Mouse (Mus musculus) thymus, postnatal 10 days (tissue): ENCODE measurements around the gene Mpv17l2.

ENCODE experiments used
- DNase-seq, 2 experiments: peaks; one replicate each; pipeline ENCODE4 v3.0.0; 2021; ENCODE audit warnings: low spot score in 2 of 2

The Mpv17l2 gene

GRCm38 (mm10) chr8:70750128-70750680 is 10.5 kb downstream of the Mpv17l2 start:
- DNase-seq, result no peak

- no peak for DNase-seq
These were observed 11.6 kb downstream of the Mpv17l2 start for GRCm38 (mm10) chr8:70749097-70749674.

DNA sequence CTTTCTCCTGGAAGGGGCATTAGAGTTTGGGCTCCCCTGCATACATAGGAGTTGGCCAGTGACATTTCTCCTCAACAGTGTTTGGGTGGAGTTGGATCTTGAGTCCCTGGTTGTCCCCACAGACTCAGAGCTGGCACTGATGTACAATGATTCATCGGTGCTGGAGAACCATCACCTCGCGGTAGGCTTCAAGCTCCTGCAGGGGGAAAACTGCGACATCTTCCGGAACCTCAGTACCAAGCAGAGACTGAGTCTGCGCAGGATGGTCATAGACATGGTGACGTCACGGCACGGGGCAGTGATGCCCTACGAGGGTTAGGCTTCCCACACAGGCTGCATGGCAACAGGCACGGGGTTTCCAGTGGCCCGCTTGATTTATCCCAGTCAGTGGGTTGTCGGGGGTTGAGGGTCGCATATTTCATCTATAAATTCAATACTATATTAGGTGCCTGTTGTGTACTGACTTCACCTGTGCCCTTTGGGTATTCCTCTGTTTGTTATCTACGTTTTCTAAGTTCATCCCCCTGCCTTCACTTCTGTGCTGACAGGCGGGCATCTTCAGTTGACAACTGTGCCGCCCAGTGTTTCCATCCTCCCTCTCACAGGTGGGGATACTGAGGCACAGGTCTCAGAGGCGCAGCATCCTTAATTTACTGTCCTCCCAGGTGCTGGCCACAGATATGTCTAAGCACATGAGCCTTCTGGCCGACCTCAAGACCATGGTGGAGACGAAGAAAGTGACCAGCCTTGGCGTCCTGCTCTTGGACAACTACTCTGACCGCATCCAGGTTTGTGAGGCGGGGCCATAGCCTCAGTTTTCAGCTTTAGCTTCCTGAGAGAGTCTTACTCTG is 12.3 kb downstream of the Mpv17l2 start:
- no peak for DNase-seq

- DNase-seq, result no peak
These were observed 13.4 kb downstream of the Mpv17l2 start for GRCm38 (mm10) chr8:70747211-70747890.

DNA sequence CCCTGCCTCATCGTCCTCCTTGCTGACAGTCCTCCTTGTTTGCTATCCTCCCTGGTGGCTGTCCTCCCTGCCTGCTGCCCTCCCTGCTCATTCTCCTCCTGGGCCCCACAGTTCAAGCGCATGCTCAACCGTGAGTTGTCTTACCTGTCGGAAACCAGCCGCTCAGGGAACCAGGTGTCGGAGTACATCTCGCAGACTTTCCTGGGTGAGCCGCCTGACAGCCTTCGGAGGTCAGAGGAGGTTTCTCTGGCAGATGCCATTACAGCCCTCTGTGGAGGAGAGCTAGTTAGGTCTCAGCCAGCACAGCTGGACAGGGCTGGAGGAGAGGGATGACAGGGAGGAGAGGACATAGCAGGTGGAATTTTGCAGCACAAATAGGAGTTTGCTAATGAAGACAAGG is 14.1 kb downstream of the Mpv17l2 start:
- DNase-seq, result no peak

DNA sequence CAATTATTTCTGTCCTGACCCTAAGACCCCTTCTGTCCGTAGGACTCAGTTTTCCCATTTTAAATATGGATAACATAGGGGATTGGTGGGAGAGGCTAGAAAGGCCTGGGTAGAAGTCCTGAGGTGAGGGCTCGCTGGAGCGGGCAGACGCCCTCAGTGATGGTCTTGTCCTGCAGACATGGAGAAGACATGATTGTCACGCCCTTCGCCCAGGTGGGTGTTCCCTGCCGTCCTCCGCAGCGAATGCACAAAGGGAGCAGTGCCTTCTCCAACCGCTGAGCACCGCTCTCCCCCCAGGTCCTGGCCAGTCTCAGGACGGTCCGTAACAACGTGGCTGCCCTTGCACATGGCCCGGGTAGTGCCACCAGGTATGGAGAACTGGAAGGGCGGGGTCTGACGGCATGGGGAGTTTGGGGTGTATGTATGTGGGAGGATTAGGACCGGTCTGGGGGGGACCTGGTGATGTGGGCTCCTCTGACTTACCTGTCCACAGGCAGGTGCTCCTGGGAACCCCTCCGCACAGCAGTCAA is 15.0 kb downstream of the Mpv17l2 start:
- DNase-seq, result no peak

- no peak for DNase-seq
These were observed 15.9 kb downstream of the Mpv17l2 start for GRCm38 (mm10) chr8:70744806-70745205.

- DNase-seq, result no peak
These were observed 16.8 kb downstream of the Mpv17l2 start for GRCm38 (mm10) chr8:70743656-70744590.

GRCm38 (mm10) chr8:70742981-70743655 is 17.6 kb downstream of the Mpv17l2 start:
- no peak for DNase-seq

DNA sequence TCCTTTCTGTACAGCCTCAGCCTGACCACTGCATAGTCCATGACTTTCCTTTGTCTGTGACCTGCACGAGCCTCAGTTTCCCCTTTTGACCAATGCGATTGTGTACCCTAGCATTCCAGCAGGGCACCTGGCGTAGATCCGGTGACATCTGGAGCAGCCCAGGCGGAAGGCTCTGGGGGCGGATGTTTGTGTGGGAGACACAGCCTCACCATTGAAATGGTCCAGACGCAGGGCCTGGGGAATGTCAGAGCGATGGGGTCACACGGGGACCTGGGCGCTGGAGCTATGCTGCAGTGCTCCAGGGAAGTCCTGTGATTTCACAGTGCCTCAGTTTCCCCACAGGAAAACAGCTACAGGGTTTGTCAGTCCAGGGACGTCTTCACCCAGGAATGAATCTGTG is 18.6 kb downstream of the Mpv17l2 start:
- DNase-seq, result no peak

GRCm38 (mm10) chr8:70741661-70742060 is 19.1 kb downstream of the Mpv17l2 start:
- no peak for DNase-seq

DNA sequence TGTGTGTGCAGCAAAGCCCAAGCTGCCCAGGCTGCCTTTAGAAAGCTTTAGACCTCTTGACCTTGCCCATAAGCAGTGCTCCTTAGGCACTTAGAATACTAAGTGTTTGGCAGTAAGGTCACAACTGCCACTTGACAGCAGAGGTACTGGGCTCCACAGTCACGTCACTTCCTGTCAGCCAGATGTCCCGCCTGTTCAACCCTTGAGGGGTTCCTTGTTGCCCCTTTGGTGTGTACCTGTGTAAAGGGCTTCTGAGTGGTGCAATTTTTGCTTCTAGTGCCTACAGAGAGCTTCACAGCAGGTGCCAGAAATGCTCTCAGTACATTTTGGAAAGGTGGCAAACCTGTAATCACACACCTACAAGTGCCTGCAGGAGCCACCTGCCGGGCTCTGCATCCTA is 22.5 kb downstream of the Mpv17l2 start:
- DNase-seq, result no peak

GRCm38 (mm10) chr8:70737705-70738104 is 23.0 kb downstream of the Mpv17l2 start:
- DNase-seq, result no peak

GRCm38 (mm10) chr8:70730956-70731355 is 29.8 kb downstream of the Mpv17l2 start:
- DNase-seq, result no peak

GRCm38 (mm10) chr8:70729808-70730475 is 30.8 kb downstream of the Mpv17l2 start:
- DNase-seq, result peak in 1 of 2 experiments; percentile 21

DNA sequence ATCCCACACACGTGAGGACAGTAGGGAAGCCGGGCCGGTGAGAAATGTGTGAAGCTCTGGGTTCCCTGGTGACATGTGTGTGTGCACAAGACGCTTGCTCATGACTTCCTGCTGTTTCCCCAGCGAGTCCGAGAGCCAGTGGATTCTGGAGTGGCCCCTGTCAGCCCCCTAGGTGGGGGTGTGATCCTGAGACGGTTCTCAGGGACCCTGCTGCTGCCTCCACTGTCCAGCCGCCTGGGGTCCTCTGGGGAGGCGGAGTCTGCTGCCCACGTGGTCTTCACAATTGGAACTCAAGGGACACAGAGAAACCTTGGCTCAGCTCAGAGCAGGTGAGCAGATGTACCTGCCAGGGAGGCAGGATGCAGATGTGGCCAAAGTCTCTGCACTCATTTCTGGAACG is 34.0 kb downstream of the Mpv17l2 start:
- DNase-seq, result no peak

DNA sequence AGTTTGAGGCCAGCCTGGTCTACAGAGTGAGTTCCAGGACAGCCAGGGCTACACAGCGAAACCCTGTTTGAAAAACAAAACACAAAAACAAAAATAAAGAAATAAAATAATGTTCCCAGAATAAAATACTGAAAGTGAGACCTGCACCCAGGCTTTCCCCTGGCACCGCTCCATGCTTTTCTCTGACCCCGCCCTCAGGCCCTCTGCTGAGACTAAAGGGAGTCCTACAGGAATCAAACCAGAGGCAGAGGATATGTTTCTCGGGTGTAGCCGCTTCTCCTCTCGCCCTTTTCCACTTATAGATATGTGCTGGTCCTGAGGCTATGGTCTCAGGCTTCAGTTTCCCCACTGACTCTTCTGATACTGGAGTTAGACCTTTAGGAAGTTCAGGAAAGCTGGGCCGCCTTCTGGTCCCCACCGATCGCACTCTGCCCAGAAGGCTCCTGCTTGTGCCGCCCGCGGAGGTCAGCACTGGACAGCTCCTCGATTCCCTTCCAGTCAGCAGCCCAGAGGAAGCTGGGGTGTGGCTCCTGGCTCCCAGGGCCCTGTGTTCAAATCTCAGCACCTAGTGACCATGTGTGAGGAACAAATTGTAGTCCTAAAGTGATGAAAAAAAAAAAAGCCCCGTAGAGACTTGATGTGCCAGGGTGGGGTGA is 34.8 kb downstream of the Mpv17l2 start:
- no peak for DNase-seq

DNA sequence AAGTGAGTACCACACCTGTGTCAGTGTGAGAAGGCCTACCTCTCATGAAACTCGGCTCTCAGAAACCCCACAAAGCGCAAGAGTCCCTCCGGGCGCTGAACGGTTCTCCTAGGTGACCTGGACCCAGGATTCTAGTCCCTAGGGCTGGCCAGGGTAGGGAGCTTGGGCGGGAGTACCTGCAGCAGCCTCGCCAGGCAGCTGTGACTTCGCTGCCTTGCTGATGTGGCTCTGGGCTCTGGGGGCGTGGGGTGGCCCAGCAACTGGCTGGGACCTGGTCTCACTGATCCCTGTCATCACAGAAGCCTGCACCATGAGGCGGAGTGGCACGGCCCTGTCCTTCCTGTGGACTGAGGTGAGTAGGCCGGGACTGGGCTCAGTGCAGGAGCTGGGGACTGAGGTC is 36.5 kb downstream of the Mpv17l2 start:
- DNase-seq, result no peak

DNA sequence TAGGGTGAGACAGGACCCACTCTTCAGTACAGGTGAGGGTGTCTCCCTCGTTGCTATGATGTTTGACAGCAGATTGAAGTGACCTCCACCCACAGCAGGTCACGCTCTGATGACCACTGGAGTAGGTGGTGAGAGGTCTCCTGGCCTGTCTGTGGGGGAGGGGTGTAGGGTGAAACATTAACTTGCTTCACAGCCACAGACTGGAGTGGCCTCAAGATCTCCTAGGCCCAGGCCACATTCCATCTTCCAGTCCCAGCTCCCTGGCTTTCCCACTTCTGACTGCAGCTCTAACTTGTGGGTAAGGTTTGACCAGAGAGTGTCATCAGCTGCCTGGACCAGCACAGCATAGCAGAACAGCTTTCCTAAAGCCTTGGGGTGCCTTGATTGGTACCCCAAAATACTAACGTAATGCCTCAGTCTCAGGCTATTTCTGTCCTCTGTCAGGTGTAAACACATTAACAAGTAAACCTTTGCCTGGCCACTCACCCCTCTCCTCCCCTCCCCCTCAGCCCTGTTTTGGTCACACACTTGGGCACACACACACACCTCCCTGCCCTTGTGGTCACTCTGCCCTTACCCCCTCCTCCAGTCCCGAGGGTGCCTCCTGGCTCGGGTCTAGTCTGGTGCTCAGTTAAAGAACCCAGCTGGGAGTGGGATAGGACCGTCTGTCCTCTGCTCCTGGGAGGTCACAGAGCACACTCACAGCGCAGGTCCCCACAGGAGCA is 37.1 kb downstream of the Mpv17l2 start, which contains the start of gene Pde4c:
TSS of gene Pde4c (plus strand) at position 235 of the 725 bp plus-strand sequence.
- DNase-seq, result no peak
